Mouse (Mus musculus) heart, postnatal 0 days (tissue): ENCODE results near the gene Zic1.

Source experiments
- CTCF ChIP-seq: IDR thresholded peaks from 2 replicates; pipeline ENCODE4 v1.5.1; 2016; ENCODE audit warnings: antibody characterized with exemption, control low read depth, low read depth
- EP300 ChIP-seq: IDR thresholded peaks from 2 replicates; pipeline ENCODE4 v1.6.1; 2016; ENCODE audit warnings: antibody characterized with exemption, low read depth

DNA sequence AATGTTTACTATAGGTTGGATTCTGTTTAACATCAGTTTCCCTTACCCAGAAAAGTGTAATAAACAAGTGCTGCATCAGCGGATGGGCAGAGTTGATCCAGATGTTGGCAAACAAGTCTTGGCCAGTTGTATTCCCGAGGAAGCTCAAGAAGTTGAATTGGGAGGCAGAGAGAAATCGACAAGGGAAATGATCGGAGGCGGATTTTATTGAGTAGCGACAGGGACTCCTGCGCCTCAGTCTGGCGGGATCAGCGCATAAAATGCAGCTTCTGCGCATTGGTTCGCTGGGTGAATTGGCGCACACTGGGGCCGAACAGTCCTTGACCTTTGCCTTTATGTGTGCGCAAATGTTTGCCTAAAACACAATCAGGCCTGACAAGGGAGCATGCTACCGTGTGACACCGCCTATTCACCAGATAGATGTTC, 40.2 kb upstream of the Zic1 start:
- TF ChIP-seq CTCF (no peak), EP300 (no peak)
